Comparison of ENCODE assay signal across 8 mouse cellular contexts in the genomic region with DNA sequence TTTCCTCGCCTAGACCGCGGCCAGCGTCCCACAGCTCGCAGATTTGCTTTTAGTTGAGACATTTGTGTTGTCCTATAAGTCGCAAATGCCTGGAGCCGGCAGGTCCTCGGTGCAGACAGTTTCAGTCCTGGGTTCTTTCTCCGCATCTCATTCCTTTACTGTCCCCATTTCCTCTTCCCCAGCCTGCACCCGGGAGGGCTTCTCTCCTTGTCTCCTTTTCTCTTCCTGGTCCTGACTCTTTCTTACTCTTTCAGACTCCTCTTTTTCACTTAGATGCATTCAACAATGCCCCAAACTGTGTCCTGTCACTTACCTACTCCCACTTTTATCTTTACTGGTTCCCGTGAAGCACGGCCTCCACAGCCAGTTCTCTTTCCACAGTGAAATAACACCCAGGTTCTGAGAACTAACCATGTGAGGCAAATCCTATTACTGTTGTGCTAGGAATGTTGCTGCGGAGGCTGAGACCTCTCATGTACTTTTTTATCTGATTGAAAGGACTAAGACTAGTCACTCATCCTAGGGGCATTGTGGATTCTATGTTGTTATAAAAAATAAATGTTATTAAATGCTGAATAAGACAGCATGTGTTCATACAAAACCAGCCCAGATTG. TPM values are rescaled to one million over a fixed set of nuclear protein-coding genes. Genes with fewer than 3 reads are reported as not detected.
DNase-seq lines count a peak whose midpoint lies in the region; ATAC-seq and TF ChIP-seq lines count a peak whose summit lies in the region.

No protein-coding gene starts in this region.

- no peak for TF ChIP-seq POLR2A in bone marrow macrophage, adult 2 months (IDR thresholded peaks at IDR 0.05; ENCODE audit: borderline replicate concordance, low read depth, low read length)

- intact Hi-C loops in gastrocnemius, postnatal 36 days (cut with DNase I) = no loop called here

- no peaks in the 10 kb centered on the region for H3K9me3 ChIP-seq in kidney, embryonic 15.5 days (replicated peaks)
- H3K9me3 ChIP-seq in hindbrain, embryonic 12.5 days (replicated peaks) = no peaks in the 10 kb centered on the region

- peak overlapping the region; percentile 79 for H3K9ac ChIP-seq in kidney, embryonic 15.5 days
- H3K9ac ChIP-seq in hindbrain, embryonic 12.5 days = peak overlapping the region; percentile 77

- peak overlapping the region; percentile 98 for H3K27ac ChIP-seq in kidney, embryonic 15.5 days
- peak overlapping the region; percentile 97 for H3K27ac ChIP-seq in bone marrow macrophage, adult 2 months (ENCODE audit: insufficient read depth, low read depth, low read length)
- peak overlapping the region; percentile 91 for H3K27ac ChIP-seq in hindbrain, embryonic 12.5 days

- peaks cover 18% of the 10 kb centered on the region for H3K36me3 ChIP-seq in kidney, embryonic 15.5 days
- no peaks in the 10 kb centered on the region; the same call in 1 of the 2 replicates for H3K36me3 ChIP-seq in hindbrain, embryonic 12.5 days

- H3K4me3 ChIP-seq in kidney, embryonic 15.5 days (replicated peaks) = peak overlapping the region; percentile 85
- peak overlapping the region; percentile 97 for H3K4me3 ChIP-seq in bone marrow macrophage, adult 2 months (ENCODE audit: insufficient read depth, low read length)
- H3K4me3 ChIP-seq in hindbrain, embryonic 12.5 days = peak overlapping the region; percentile 66

- no peaks in the 10 kb centered on the region for H3K27me3 ChIP-seq in kidney, embryonic 15.5 days
- H3K27me3 ChIP-seq in hindbrain, embryonic 12.5 days = 0 out of 2 replicates have a peak, but pooled peaks cover 5% of the 10 kb centered on the region

- H3K4me2 ChIP-seq in kidney, embryonic 15.5 days = peak overlapping the region; percentile 62
- H3K4me2 ChIP-seq in hindbrain, embryonic 12.5 days (replicated peaks) = peak overlapping the region; percentile 58

- ATAC-seq in kidney, embryonic 15.5 days (replicated peaks; ENCODE audit: low FRiP score) = peak; percentile 48; the same call in 1 of the 2 replicates
- peak; percentile 43; the same call in 1 of the 2 replicates for ATAC-seq in hindbrain, embryonic 12.5 days (ENCODE audit: low FRiP score)
- peak; percentile 47 for ATAC-seq in megakaryocyte-erythroid progenitor cell, adult 5-6 weeks (replicated peaks; ENCODE audit: low FRiP score, low TSS enrichment, poor library complexity, severe bottlenecking)

- peaks cover 17% of the 10 kb centered on the region for H3K4me1 ChIP-seq in kidney, embryonic 15.5 days
- H3K4me1 ChIP-seq in bone marrow macrophage, adult 2 months (ENCODE audit: control insufficient read depth, insufficient read depth, low read length) = peaks cover 10% of the 10 kb centered on the region
- peaks cover 7% of the 10 kb centered on the region; the same call in 1 of the 2 replicates for H3K4me1 ChIP-seq in hindbrain, embryonic 12.5 days

- TF ChIP-seq CTCF in bone marrow macrophage, adult 2 months (IDR thresholded peaks at IDR 0.05; ENCODE audit: low read depth, low read length) = no peak

- DNase-seq in kidney, postnatal 36 days = no peak
- DNase-seq in gastrocnemius, postnatal 36 days = no peak
- DNase-seq in left cerebral cortex, adult 9 months (ENCODE audit: low spot score in 2 of 2) = no peak
- no peak for DNase-seq in frontal cortex, postnatal 14 days (ENCODE audit: low spot score in 2 of 2)

- WGBS in kidney, embryonic 15.5 days = under 1% methylated on average over 13 of the region's 13 CpGs
- WGBS in hindbrain, embryonic 12.5 days = 2% methylated on average over 13 of the region's 13 CpGs

RNA-seq across cellular contexts. Expression of a gene that starts 0.6 kb away (rescaled TPM):
- polyA plus RNA-seq in kidney, embryonic 15.5 days (2015; fragmentation: Nextera tagmentation; extraction: Ambion mirVana) = 46.5 and 48.7 TPM in 2 replicates
- polyA plus RNA-seq in bone marrow macrophage, adult 2 months (2012; ENCODE audit: insufficient read depth, insufficient read length, missing spikeins) = 55.1 and 56.1 TPM in 2 replicates
- 42.8 and 44.7 TPM in 2 replicates for polyA plus RNA-seq in hindbrain, embryonic 12.5 days (2016; fragmentation: Nextera tagmentation; extraction: Ambion mirVana)
- total RNA-seq in megakaryocyte-erythroid progenitor cell, adult 5-6 weeks (2014; fragmentation: Nextera tagmentation) = 28.5 and 32.7 TPM in 2 replicates
- 24.9 and 26.0 TPM in 2 replicates for total RNA-seq in megakaryocyte-erythroid progenitor cell, adult 5-6 weeks (2017)
- 10 to 100 TPM; 13.7 to 15.2 TPM for total RNA-seq in gastrocnemius, postnatal 36 days (2021)
